Mouse (Mus musculus): ENCODE data around the gene 4930550C14Rik. TPM values are rescaled to one million over a fixed set of nuclear protein-coding genes. Genes with fewer than 3 reads are reported as not detected.

The 4930550C14Rik gene
- polyA plus RNA-seq, 1 experiment = 0.06 TPM

DNA sequence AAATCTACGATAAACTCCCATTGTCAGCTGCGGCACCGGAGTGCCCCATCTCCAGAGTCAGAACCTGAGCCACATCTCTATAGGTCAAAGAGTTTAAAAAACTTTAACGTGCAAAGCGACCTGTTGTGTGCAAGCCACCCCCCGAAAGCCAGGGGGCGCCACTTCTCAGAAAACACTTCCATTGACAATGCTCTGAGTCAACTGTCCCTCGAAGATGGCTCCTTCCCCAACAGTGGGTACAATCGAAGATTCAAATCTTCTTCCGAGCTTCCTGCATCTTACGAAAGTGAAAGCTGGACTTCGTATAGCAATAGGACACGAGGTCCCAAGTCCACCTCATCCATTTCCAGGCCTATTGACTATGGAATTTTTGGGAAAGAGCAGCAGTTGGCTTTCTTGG lies 25.3 kb upstream of the 4930550C14Rik start:
- no peak overlapping the region for H3K4me3 ChIP-seq (ENCODE audit: insufficient read depth, poor library complexity, severe bottlenecking)
- no peaks in the 10 kb centered on the region for H3K36me3 ChIP-seq (ENCODE audit: control insufficient read depth, insufficient read depth)
- H3ac ChIP-seq (ENCODE audit: control insufficient read depth, insufficient read length, low read depth) = no peak overlapping the region
- H3K27me3 ChIP-seq (ENCODE audit: control insufficient read depth, insufficient read depth, insufficient read length) = no peaks in the 10 kb centered on the region
- no peaks in the 10 kb centered on the region for H3K79me2 ChIP-seq (ENCODE audit: control insufficient read depth, insufficient read depth)
- no peaks in the 10 kb centered on the region for H3K79me3 ChIP-seq (ENCODE audit: low read depth)
- no peak for TF ChIP-seq FOSL1 (IDR thresholded peaks at IDR 0.05; ENCODE audit: insufficient read depth, low read length, poor library complexity, severe bottlenecking)
- TF ChIP-seq USF1 (IDR thresholded peaks at IDR 0.05; ENCODE audit: low read depth) = no peak
- no peak for TF ChIP-seq CEBPB (IDR thresholded peaks at IDR 0.05; ENCODE audit: low read depth)
- no peak for TF ChIP-seq MYOD1 (IDR thresholded peaks at IDR 0.05; ENCODE audit: control insufficient read depth, insufficient read length, low read depth)
- no peak for TF ChIP-seq MAX (IDR thresholded peaks at IDR 0.05)
- no peak for TF ChIP-seq CTCF (IDR thresholded peaks at IDR 0.05; ENCODE audit: control insufficient read depth, insufficient read depth, insufficient read length)
- no peak for TF ChIP-seq MYOG (IDR thresholded peaks at IDR 0.05; ENCODE audit: control insufficient read depth, extremely low read depth, insufficient read length)

DNA sequence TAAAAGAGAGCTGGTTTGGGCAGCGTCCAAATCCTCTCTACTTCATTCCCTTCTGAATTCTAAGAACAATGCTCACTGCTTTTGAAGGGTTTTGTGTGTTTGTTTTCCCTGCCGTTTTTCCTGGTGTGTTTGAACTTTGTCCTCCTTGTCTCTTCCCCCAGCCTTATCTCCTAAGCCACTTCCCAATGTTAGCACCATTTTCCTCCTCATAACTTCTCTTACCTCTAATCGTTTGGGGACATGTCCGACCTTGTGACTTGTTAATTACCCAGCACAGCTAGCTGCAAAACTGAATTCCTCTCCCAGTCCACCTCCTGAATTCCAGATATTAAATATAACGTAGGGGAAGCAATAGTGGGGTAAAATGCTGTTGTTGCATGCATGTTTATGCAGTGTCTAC lies 24.5 kb upstream of the 4930550C14Rik start:
- Histone ChIP-seq H3K79me3 (ENCODE audit: low read depth) (no peaks in the 10 kb centered on the region), H3K79me2 (ENCODE audit: control insufficient read depth, insufficient read depth) (no peaks in the 10 kb centered on the region), H3K4me3 (ENCODE audit: insufficient read depth, poor library complexity, severe bottlenecking) (no peak overlapping the region), H3ac (ENCODE audit: control insufficient read depth, insufficient read length, low read depth) (no peak overlapping the region), H3K27me3 (ENCODE audit: control insufficient read depth, insufficient read depth, insufficient read length) (no peaks in the 10 kb centered on the region), H3K36me3 (ENCODE audit: control insufficient read depth, insufficient read depth) (no peaks in the 10 kb centered on the region)
- TF ChIP-seq CEBPB (IDR thresholded peaks at IDR 0.05; ENCODE audit: low read depth) = no peak
- no peak for TF ChIP-seq MYOG (IDR thresholded peaks at IDR 0.05; ENCODE audit: control insufficient read depth, extremely low read depth, insufficient read length)
- no peak for TF ChIP-seq CTCF (IDR thresholded peaks at IDR 0.05; ENCODE audit: control insufficient read depth, insufficient read depth, insufficient read length)
- TF ChIP-seq MAX (IDR thresholded peaks at IDR 0.05) = no peak
- no peak for TF ChIP-seq MYOD1 (IDR thresholded peaks at IDR 0.05; ENCODE audit: control insufficient read depth, insufficient read length, low read depth)
- TF ChIP-seq USF1 (IDR thresholded peaks at IDR 0.05; ENCODE audit: low read depth) = no peak
- no peak for TF ChIP-seq FOSL1 (IDR thresholded peaks at IDR 0.05; ENCODE audit: insufficient read depth, low read length, poor library complexity, severe bottlenecking)

DNA sequence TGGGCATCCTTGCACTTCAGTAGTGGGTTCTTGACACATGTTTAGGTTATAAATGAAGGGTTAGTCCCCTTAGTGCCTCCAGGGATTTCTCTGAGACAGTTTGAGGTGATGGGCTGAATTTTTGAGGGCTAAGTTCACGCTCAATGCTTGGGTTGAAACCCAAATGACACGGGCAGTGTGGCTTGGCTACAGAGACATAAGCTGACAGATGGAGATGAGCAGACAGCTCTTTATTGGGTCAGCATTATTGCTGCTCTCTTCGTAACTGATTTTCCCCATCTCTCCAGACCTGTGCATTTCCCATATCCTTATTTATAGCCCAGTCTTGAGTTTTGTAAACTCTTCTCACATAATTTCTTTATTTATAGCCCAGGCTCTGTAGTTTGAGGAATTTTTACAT lies 24.0 kb upstream of the 4930550C14Rik start:
- H3K36me3 ChIP-seq (ENCODE audit: control insufficient read depth, insufficient read depth) = no peaks in the 10 kb centered on the region
- H3K27me3 ChIP-seq (ENCODE audit: control insufficient read depth, insufficient read depth, insufficient read length) = no peaks in the 10 kb centered on the region
- TF ChIP-seq CTCF (IDR thresholded peaks at IDR 0.05; ENCODE audit: control insufficient read depth, insufficient read depth, insufficient read length) (no peak), USF1 (IDR thresholded peaks at IDR 0.05; ENCODE audit: low read depth) (no peak), CEBPB (IDR thresholded peaks at IDR 0.05; ENCODE audit: low read depth) (no peak), MAX (IDR thresholded peaks at IDR 0.05) (no peak), MYOD1 (IDR thresholded peaks at IDR 0.05; ENCODE audit: control insufficient read depth, insufficient read length, low read depth) (no peak), FOSL1 (IDR thresholded peaks at IDR 0.05; ENCODE audit: insufficient read depth, low read length, poor library complexity, severe bottlenecking) (no peak), MYOG (IDR thresholded peaks at IDR 0.05; ENCODE audit: control insufficient read depth, extremely low read depth, insufficient read length) (no peak)
- H3K4me3 ChIP-seq (ENCODE audit: insufficient read depth, poor library complexity, severe bottlenecking) = no peak overlapping the region
- no peaks in the 10 kb centered on the region for H3K79me3 ChIP-seq (ENCODE audit: low read depth)
- H3K79me2 ChIP-seq (ENCODE audit: control insufficient read depth, insufficient read depth) = no peaks in the 10 kb centered on the region
- no peak overlapping the region for H3ac ChIP-seq (ENCODE audit: control insufficient read depth, insufficient read length, low read depth)

DNA sequence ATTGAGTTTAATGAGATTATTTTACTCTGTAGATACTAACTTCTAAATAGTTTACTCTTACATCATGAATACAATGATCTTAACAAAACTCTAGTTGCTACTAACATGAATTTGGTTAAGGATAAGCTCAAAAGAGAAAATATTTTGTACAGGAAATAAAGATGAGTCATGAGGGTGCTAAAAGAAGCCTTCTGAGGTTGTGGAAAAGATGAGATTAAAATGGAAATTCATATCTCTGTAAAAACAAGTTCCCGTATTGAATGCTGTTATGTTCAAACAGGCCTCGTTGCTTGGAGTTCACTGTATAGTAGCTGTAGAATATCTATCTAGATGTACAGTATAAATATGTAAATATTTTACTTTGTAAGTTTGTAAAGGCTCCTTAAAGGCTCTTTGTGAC lies 21.5 kb upstream of the 4930550C14Rik start:
- H3ac ChIP-seq (ENCODE audit: control insufficient read depth, insufficient read length, low read depth) = no peak overlapping the region
- H3K79me2 ChIP-seq (ENCODE audit: control insufficient read depth, insufficient read depth) = peaks cover 9% of the 10 kb centered on the region
- no peak overlapping the region for H3K4me3 ChIP-seq (ENCODE audit: insufficient read depth, poor library complexity, severe bottlenecking)
- no peaks in the 10 kb centered on the region for H3K27me3 ChIP-seq (ENCODE audit: control insufficient read depth, insufficient read depth, insufficient read length)
- TF ChIP-seq MAX (IDR thresholded peaks at IDR 0.05) (no peak), MYOD1 (IDR thresholded peaks at IDR 0.05; ENCODE audit: control insufficient read depth, insufficient read length, low read depth) (no peak), FOSL1 (IDR thresholded peaks at IDR 0.05; ENCODE audit: insufficient read depth, low read length, poor library complexity, severe bottlenecking) (no peak), USF1 (IDR thresholded peaks at IDR 0.05; ENCODE audit: low read depth) (no peak), CTCF (IDR thresholded peaks at IDR 0.05; ENCODE audit: control insufficient read depth, insufficient read depth, insufficient read length) (no peak), CEBPB (IDR thresholded peaks at IDR 0.05; ENCODE audit: low read depth) (no peak), MYOG (IDR thresholded peaks at IDR 0.05; ENCODE audit: control insufficient read depth, extremely low read depth, insufficient read length) (no peak)
- no peaks in the 10 kb centered on the region for H3K79me3 ChIP-seq (ENCODE audit: low read depth)
- no peaks in the 10 kb centered on the region for H3K36me3 ChIP-seq (ENCODE audit: control insufficient read depth, insufficient read depth)

DNA sequence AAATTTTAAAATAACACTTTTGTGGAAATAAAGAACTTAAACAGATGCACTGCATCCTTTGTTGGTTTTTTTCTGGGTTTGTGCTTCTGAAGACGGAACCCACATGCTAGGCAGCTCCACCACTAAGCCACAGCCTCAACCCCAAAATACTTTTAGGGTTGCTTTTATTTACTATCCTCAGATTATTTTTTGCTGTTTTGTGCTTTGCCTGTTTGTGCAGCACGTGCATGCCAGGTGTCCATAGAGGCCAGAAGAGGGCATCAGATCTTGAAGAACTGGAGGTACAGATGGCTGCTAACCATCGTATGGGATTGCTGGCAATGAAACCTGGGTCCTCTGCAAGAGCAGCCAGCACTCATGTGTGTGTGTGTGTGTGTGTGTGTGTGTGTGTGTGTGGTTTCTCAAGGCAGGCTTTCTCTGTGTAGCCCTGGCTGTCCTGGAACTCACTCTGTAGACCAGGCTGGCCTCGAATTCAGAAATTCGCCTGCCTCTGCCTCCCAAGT lies 21.0 kb upstream of the 4930550C14Rik start:
- Histone ChIP-seq H3K36me3 (ENCODE audit: control insufficient read depth, insufficient read depth) (no peaks in the 10 kb centered on the region), H3K4me3 (ENCODE audit: insufficient read depth, poor library complexity, severe bottlenecking) (no peak overlapping the region), H3K79me3 (ENCODE audit: low read depth) (no peaks in the 10 kb centered on the region), H3K27me3 (ENCODE audit: control insufficient read depth, insufficient read depth, insufficient read length) (no peaks in the 10 kb centered on the region), H3K79me2 (ENCODE audit: control insufficient read depth, insufficient read depth) (peaks cover 11% of the 10 kb centered on the region), H3ac (ENCODE audit: control insufficient read depth, insufficient read length, low read depth) (no peak overlapping the region)
- TF ChIP-seq CEBPB (IDR thresholded peaks at IDR 0.05; ENCODE audit: low read depth) (no peak), USF1 (IDR thresholded peaks at IDR 0.05; ENCODE audit: low read depth) (no peak)
